Mouse (Mus musculus) ES-E14 (cell line): ENCODE results near the gene Btg1-ps2. TPM values are rescaled to one million over a fixed set of nuclear protein-coding genes. Genes with fewer than 3 reads are reported as not detected.
"Not testable (repeated sequence)": the region's sequence is repeated elsewhere in the genome, so short reads cannot be mapped to it uniquely, and the experiment has no call there.

Experiments used
- DNase-seq: peaks from one replicate; pipeline ENCODE4 v3.0.0-alpha.2; 2013; ENCODE audit warnings: low read depth, low spot score
- H3K27ac ChIP-seq: 2 replicates; pipeline ENCODE4 v1.5.1; 2012; ENCODE audit warnings: low read depth, mild to moderate bottlenecking, low read length, moderate library complexity, mixed read lengths; ENCODE audit not compliant: poor library complexity, insufficient read depth, severe bottlenecking
- H3K36me3 ChIP-seq: 2 replicates; pipeline ENCODE4 v1.6.1; 2012; ENCODE audit warnings: mild to moderate bottlenecking, low read length, moderate library complexity, mixed read lengths; ENCODE audit not compliant: control insufficient read depth, poor library complexity, insufficient read depth, severe bottlenecking
- H3K4me1 ChIP-seq, 2 experiments: fragments of 150-350 bp in 1 of 2; sonication (generic) in 1 of 2; 2 replicates each; pipeline ENCODE4 v1.6.1; 2012; ENCODE audit warnings: low read length in 2 of 2, mild to moderate bottlenecking in 1 of 2, mixed read lengths in 1 of 2; ENCODE audit not compliant: control insufficient read depth in 2 of 2, insufficient read depth in 2 of 2, poor library complexity in 1 of 2
- H3K4me3 ChIP-seq, 2 experiments: fragments of 150-350 bp in 1 of 2; sonication (generic) in 1 of 2; 2 replicates each; pipeline ENCODE4 v1.5.1; 2012; ENCODE audit warnings: low read length in 2 of 2, low read depth in 1 of 2, mild to moderate bottlenecking in 1 of 2, mixed read lengths in 1 of 2; ENCODE audit not compliant: insufficient read depth in 1 of 2, poor library complexity in 1 of 2, severe bottlenecking in 1 of 2
- H3K9ac ChIP-seq: 2 replicates; pipeline ENCODE4 v1.6.1; 2012; ENCODE audit warnings: low read depth, mild to moderate bottlenecking, low read length, mixed read lengths; ENCODE audit not compliant: poor library complexity, insufficient read depth, severe bottlenecking
- H3K9me3 ChIP-seq: fragments of 150-350 bp; sonication (generic); 2 replicates; pipeline ENCODE4 v1.6.1; 2012; ENCODE audit warnings: low read depth, mild to moderate bottlenecking, low read length; ENCODE audit not compliant: control insufficient read depth, insufficient read depth
- CHD2 ChIP-seq: IDR thresholded peaks from 2 replicates; pipeline ENCODE4 v1.6.1; 2014; ENCODE audit warnings: mild to moderate bottlenecking, low read depth, low read length, inconsistent platforms
- HCFC1 ChIP-seq: IDR thresholded peaks from 2 replicates; pipeline ENCODE4 v1.6.1; 2012; ENCODE audit warnings: low read length, inconsistent platforms, borderline replicate concordance; ENCODE audit not compliant: insufficient read depth
- MAFK ChIP-seq: IDR thresholded peaks from 2 replicates; pipeline ENCODE4 v1.6.1; 2014; ENCODE audit warnings: mild to moderate bottlenecking, low read depth, low read length, inconsistent platforms; ENCODE audit not compliant: insufficient read depth
- ZC3H11A ChIP-seq: IDR thresholded peaks from 2 replicates; pipeline ENCODE4 v1.6.1; 2012; ENCODE audit warnings: low read depth, mild to moderate bottlenecking, inconsistent platforms, low read length, borderline replicate concordance
- ZNF384 ChIP-seq: IDR thresholded peaks from 2 replicates; pipeline ENCODE4 v1.6.1; 2012; ENCODE audit warnings: low read depth, low read length, inconsistent platforms
- in situ Hi-C, 2 experiments: fragments of 600-800 bp; cut with MboI; formaldehyde crosslinking; loops; one replicate each; pipeline ENCODE4 v1.15.1; 2025; ENCODE audit warnings: low sequenced_read_pairs in 2 of 2, inconsistent platforms in 1 of 2; ENCODE audit not compliant: unreplicated experiment in 2 of 2
- total RNA-seq: library from RNA; depleted of rRNA; stranded (reverse); fragments of 300-350 nt; gene quantifications from 2 replicates; pipeline ENCODE4 v1.2.3, GENCODE M21; 2012; rRNA removed

Btg1-ps2 gene
- total RNA-seq, 1 experiment = not detected

DNA sequence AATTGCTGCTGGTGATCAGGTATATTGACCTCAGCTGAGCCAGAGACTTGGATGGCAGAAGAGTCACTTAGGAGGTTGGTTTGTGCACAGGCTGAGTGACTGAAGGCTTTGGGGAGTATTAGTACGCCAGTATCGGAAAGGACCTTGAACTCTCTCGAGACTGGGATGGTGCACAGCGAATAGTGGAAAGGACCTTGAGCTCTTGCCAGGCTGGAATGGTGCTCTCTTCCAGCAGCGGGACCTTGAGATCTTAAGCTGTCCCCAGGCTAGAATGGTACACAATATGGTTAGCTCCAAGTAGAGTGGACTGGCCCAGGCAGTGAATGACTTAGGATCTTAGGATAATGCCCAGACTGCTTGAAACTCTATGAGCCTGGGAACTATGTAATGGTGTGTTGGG is 3.2 kb downstream of the Btg1-ps2 start:
- Histone ChIP-seq H3K36me3 (no peaks in the 10 kb centered on the region), H3K27ac (no peak overlapping the region), H3K9ac (no peak overlapping the region), H3K9me3 (no peaks in the 10 kb centered on the region), H3K4me3 (no peak overlapping the region), H3K4me1 (no peaks in the 10 kb centered on the region)
- no peak for DNase-seq
- TF ChIP-seq ZNF384 (no peak), MAFK (no peak), ZC3H11A (no peak), CHD2 (no peak), HCFC1 (no peak)
- in situ Hi-C loops = no loop called here

DNA sequence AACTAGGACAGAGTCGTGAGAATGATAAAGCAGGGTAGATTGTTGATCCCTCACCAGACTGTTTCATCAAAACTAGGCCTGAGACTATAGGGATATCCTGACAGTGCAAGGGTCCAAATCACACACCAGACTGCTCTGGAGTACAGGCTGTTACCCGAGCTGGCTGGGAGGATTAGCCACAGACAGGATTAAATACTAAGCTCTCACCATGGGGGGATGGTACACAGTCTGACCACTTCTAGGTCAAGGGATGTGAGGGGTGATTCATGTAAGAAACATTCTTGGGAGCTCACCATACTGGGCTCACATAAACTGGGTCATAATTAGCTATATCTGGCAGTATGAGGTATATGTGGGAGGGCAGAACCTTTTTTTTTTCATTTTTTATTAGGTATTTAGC is 9.1 kb downstream of the Btg1-ps2 start:
- no peaks in the 10 kb centered on the region for H3K36me3 ChIP-seq
- in situ Hi-C loops = no loop called here
- DNase-seq = no peak

DNA sequence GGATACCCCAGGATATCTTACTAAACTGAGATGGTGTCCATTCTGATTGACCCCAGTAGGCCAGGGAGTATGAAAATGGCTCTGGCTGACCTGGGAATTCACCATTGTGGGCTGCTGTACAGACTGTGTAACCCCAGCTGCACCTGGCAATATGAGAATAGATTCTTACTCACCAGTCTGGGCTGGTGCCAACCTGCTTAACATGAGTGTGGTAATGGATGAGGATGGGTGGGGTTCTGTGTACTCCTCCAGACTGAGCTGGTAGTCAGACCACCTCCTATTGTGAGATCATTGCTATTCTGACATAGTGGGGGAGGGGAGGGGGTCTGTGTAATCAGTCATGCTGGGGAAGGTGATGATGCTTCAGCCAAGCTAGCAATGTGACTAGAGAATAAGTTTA is 24.3 kb downstream of the Btg1-ps2 start, which contains the start of gene Btg1-ps1:
Gene Btg1-ps1 (minus strand): TSS at position 219 of the 400 bp plus-strand sequence.
- H3K4me3 ChIP-seq, in situ Hi-C loops, H3K9me3 ChIP-seq, H3K36me3 ChIP-seq, H3K27ac ChIP-seq, DNase-seq, H3K9ac ChIP-seq, H3K4me1 ChIP-seq: not testable (repeated sequence)

More for the DNA sequence above, 9.1 kb downstream of the Btg1-ps2 start:
- TF ChIP-seq HCFC1 = no peak
- TF ChIP-seq ZC3H11A = no peak
- no peak for TF ChIP-seq MAFK
- TF ChIP-seq ZNF384 = no peak
- no peak for TF ChIP-seq CHD2
- H3K27ac ChIP-seq = no peak overlapping the region
- no peaks in the 10 kb centered on the region for H3K9me3 ChIP-seq
- no peak overlapping the region for H3K9ac ChIP-seq
- H3K4me1 ChIP-seq = no peaks in the 10 kb centered on the region
- no peak overlapping the region for H3K4me3 ChIP-seq

DNA sequence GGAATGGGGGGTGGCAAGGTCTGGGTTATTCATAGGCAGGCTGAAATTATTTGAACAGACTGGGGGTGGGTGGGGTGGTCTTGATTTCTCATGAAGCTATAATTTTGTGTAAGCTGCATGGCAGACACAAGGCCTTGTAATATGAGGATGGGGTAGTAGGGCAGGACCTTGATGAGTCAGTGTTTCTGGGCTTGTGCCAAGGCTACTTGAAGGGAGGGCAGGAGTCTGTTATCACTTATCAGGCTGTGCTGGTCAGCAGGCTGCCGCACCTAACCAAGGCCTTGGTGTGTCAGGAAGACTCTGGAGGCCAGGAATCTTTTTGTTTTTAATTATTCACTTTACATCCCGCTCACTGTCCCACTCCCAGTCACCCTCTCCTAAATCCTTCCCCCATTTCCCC is 34.2 kb downstream of the Btg1-ps2 start:
- no peak for DNase-seq
- Histone ChIP-seq H3K9me3 (no peaks in the 10 kb centered on the region), H3K4me3 (no peak overlapping the region), H3K9ac (no peak overlapping the region), H3K36me3 (no peaks in the 10 kb centered on the region), H3K27ac (no peak overlapping the region), H3K4me1 (no peaks in the 10 kb centered on the region)
- in situ Hi-C loops = no loop called here
- TF ChIP-seq ZC3H11A (no peak), MAFK (no peak), CHD2 (no peak), ZNF384 (no peak), HCFC1 (no peak)

Other genes starting within 250 kb of the Btg1-ps2 start
- 345 and 408 TPM in 2 replicates for gene Rhox5, start 238.3 kb downstream of the Btg1-ps2 start, total RNA-seq
- gene Rhox6, start 216.2 kb downstream of the Btg1-ps2 start, total RNA-seq = 13.8 and 38.0 TPM in 2 replicates
- not detected in 2 replicates for gene Rhox7a, start 211.4 kb downstream of the Btg1-ps2 start, total RNA-seq
- not detected in 2 replicates for gene Rhox8, start 164.2 kb downstream of the Btg1-ps2 start, total RNA-seq
- gene Rhox7b, start 145.9 kb downstream of the Btg1-ps2 start, total RNA-seq = not detected in 2 replicates
- gene Rhox9, start 141.3 kb downstream of the Btg1-ps2 start, total RNA-seq = 18.5 and 33.2 TPM in 2 replicates
- not detected in 2 replicates for gene Btg1-ps1, start 24.3 kb downstream of the Btg1-ps2 start, total RNA-seq
- gene Rhox10, start 23.4 kb upstream of the Btg1-ps2 start, total RNA-seq = 1.0 and 4.2 TPM in 2 replicates
- gene Rhox11, start 42.0 kb upstream of the Btg1-ps2 start, total RNA-seq = not detected in 2 replicates
- 0.98 TPM in 1 of 2 replicates, not detected in the other for gene Rhox12, start 67.8 kb upstream of the Btg1-ps2 start, total RNA-seq
- 8.0 and 20.7 TPM in 2 replicates for gene Rhox13, start 78.1 kb upstream of the Btg1-ps2 start, total RNA-seq
- gene Zbtb33, start 146.7 kb upstream of the Btg1-ps2 start, total RNA-seq = 7.9 and 10.4 TPM in 2 replicates
- gene Tmem255a, start 209.3 kb upstream of the Btg1-ps2 start, total RNA-seq = 0.21 and 0.22 TPM in 2 replicates